Mouse (Mus musculus): ENCODE data around the gene Mthfd1l. TPM values are rescaled to one million over a fixed set of nuclear protein-coding genes. Genes with fewer than 3 reads are reported as not detected.

Mthfd1l gene
- polyA plus RNA-seq, 1 experiment from 2014 or later = 11.2 TPM

DNA sequence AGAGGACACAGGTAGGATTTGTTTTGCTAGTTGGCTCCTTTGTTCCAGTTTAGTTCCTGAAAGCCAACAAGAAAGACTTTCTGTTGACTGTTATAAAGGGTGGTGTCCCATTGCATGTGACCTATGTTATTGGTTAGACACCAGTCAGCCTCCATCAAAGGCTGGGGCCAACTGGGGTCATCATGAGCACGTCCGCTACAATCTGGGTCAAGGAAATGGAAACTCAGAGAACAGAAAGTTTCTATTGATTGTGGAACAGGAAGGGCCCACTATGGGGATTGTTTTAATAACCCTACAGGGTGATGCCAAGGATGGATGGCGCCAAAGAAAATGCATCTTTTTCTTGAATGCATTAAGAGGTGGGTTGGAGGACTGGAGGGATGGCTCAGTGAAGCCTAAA, 166.6 kb downstream of the Mthfd1l start:
- Histone ChIP-seq H3K4me3 (replicated peaks) (no peak overlapping the region), H3K9me3 (no peaks in the 10 kb centered on the region), H3K27me3 (no peaks in the 10 kb centered on the region), H3K4me1 (peaks cover 4% of the 10 kb centered on the region; the same call in 1 of the 2 replicates), H3K36me3 (replicated peaks) (no peaks in the 10 kb centered on the region), H3K4me2 (no peak overlapping the region), H3K9ac (no peak overlapping the region), H3K27ac (no peak overlapping the region)
- WGBS = 71% methylated on average over 3 of the region's 3 CpGs
- no peak for ATAC-seq (ENCODE audit: low FRiP score)

DNA sequence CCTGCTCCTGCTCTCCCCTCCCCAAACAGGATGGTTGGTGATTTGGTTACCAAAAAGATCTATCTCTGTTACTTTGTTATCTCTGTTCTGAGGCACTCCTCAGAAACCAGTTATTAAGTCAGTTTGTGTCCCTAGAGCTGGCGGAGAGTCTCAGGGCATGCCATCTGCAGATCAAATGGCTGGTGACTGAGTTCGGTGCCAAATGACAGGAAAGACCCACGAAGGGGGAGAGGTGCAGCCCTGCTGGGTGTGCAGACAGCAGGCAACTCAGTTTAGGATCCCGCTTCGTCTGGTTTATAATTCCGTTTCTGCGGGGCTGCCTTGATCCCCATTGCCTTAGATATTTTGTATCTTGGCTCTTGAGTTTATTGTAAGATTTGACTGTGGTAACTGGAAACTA, 168.8 kb downstream of the Mthfd1l start:
- 80% methylated on average over 7 of the region's 7 CpGs for WGBS

DNA sequence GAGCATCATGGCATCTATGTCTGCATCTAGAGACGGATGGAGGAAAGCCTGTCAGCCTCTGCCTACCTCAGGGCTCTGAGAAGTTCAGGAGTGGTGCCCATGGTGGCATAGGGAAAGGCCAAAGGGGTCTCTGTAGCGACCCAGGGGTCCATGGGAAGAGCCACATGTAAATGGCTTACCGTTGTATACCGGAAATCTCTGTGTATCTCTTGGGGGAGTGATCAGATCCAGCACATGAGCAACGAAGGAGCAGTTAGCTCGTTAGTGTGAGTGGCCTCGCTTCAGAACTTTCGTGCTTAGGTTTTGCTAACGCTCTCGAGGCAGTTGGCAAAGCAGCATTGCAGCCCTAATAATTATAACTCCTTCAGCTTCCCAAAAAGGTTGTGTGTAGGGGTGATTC, 169.9 kb downstream of the Mthfd1l start:
- no peak overlapping the region for H3K27ac ChIP-seq
- H3K4me3 ChIP-seq (replicated peaks) = no peak overlapping the region
- no peak overlapping the region for H3K9ac ChIP-seq
- peaks cover 8% of the 10 kb centered on the region; the same call in 1 of the 2 replicates for H3K4me1 ChIP-seq
- WGBS = 54% methylated on average over 10 of the region's 10 CpGs
- H3K9me3 ChIP-seq = no peaks in the 10 kb centered on the region
- H3K4me2 ChIP-seq = no peak overlapping the region
- no peaks in the 10 kb centered on the region for H3K27me3 ChIP-seq
- no peaks in the 10 kb centered on the region for H3K36me3 ChIP-seq (replicated peaks)
- no peak for ATAC-seq (ENCODE audit: low FRiP score)

More for the DNA sequence above, 168.8 kb downstream of the Mthfd1l start:
- no peak overlapping the region for H3K4me3 ChIP-seq (replicated peaks)
- H3K9ac ChIP-seq = no peak overlapping the region
- no peak overlapping the region for H3K27ac ChIP-seq
- H3K9me3 ChIP-seq = no peaks in the 10 kb centered on the region
- H3K36me3 ChIP-seq (replicated peaks) = no peaks in the 10 kb centered on the region
- H3K4me2 ChIP-seq = no peak overlapping the region
- no peaks in the 10 kb centered on the region for H3K27me3 ChIP-seq
- ATAC-seq (ENCODE audit: low FRiP score) = no peak
- peaks cover 8% of the 10 kb centered on the region; the same call in 1 of the 2 replicates for H3K4me1 ChIP-seq

DNA sequence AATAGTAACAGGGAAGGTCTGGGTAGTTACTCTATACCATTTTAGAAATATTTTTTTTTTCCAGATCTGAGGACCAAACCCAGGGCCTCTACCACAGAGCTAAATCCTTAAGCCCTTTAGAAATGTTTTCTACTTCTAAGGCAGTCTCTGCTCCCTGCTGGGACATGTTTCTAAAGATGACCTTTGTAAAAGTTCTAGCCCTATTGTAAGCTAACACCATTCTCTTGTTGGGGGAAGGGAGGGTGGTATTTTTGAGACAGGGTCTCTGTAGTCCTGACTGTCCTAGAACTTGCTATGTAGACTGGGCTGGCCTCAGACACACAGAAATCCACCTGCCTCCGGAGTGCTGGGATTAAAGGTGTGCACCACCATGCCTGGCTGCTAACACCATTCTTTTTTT, 170.5 kb downstream of the Mthfd1l start:
- no peak overlapping the region for H3K9ac ChIP-seq

DNA sequence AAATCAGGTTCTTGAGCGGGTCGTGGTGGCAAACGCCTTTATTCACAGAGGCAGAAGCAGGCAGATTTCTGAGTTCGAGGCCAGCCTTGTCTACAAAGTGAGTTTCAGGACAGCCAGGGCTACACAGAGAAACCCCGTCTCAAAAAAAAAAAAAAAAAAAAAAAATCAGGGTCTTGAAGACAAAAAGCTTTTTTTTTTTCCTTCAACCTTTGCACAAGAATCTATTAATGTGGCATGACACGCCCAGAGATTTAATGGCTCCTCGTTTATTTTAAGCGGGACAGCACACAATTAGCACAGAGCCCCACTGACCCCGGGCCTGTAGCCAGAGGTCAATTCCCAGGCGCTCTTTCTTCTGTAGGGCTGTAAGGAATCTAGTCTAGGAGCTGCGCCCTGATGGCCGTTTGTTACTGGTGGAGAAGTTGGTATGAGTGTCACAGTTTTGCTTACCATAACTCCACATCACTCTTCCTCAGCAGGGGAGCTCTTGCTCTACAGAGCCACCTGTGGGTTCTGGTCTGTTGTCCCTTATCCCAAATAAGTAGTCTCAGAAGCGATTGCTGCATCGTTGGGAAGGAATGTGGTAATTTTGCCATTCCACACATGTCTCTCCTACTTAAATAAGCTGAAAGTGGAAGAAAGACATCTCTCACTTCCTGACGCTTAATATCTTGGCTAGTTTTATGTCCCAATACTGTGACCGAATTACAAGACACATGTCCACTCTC, 172.3 kb downstream of the Mthfd1l start:
- Histone ChIP-seq H3K4me1 (peaks cover 8% of the 10 kb centered on the region; the same call in 1 of the 2 replicates), H3K4me3 (replicated peaks) (no peak overlapping the region), H3K9ac (no peak overlapping the region), H3K36me3 (replicated peaks) (no peaks in the 10 kb centered on the region), H3K27me3 (no peaks in the 10 kb centered on the region), H3K27ac (no peak overlapping the region), H3K4me2 (no peak overlapping the region), H3K9me3 (no peaks in the 10 kb centered on the region)
- 64% methylated on average over 16 of the region's 16 CpGs for WGBS
- ATAC-seq (ENCODE audit: low FRiP score) = no peak

More for the DNA sequence above, 170.5 kb downstream of the Mthfd1l start:
- Histone ChIP-seq H3K4me3 (replicated peaks) (no peak overlapping the region), H3K4me2 (no peak overlapping the region), H3K27ac (no peak overlapping the region), H3K4me1 (peaks cover 8% of the 10 kb centered on the region; the same call in 1 of the 2 replicates), H3K36me3 (replicated peaks) (no peaks in the 10 kb centered on the region), H3K9me3 (no peaks in the 10 kb centered on the region), H3K27me3 (no peaks in the 10 kb centered on the region)
- 70% methylated on average over 1 of the region's 1 CpGs for WGBS
- no peak for ATAC-seq (ENCODE audit: low FRiP score)

DNA sequence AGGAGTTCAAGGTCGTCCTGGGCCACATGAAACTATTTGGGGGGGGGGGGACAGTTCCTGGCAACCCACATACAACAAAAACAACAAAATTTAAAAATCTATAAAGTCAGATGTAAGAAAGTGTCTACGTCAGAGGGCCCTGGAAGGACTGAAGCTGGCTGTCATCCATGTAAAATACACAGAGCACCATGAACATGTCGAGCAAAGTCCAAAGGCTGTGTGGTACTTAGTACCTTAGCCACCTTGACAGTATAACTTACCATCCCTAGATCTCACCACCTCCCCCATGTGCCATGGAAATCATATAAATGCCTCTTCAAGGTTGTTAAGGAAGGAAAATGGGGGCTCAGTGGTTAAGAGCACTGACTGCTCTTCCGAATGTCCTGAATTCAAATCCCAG, 174.0 kb downstream of the Mthfd1l start:
- H3K27me3 ChIP-seq = no peaks in the 10 kb centered on the region
- no peak overlapping the region for H3K27ac ChIP-seq
- WGBS = 92% methylated on average over 4 of the region's 4 CpGs
- no peak for ATAC-seq (ENCODE audit: low FRiP score)
- H3K9ac ChIP-seq = no peak overlapping the region
- H3K4me3 ChIP-seq (replicated peaks) = no peak overlapping the region
- no peaks in the 10 kb centered on the region; the same call in 1 of the 2 replicates for H3K36me3 ChIP-seq (replicated peaks)
- no peak overlapping the region for H3K4me2 ChIP-seq
- peaks cover 8% of the 10 kb centered on the region; the same call in 1 of the 2 replicates for H3K4me1 ChIP-seq
- H3K9me3 ChIP-seq = no peaks in the 10 kb centered on the region

DNA sequence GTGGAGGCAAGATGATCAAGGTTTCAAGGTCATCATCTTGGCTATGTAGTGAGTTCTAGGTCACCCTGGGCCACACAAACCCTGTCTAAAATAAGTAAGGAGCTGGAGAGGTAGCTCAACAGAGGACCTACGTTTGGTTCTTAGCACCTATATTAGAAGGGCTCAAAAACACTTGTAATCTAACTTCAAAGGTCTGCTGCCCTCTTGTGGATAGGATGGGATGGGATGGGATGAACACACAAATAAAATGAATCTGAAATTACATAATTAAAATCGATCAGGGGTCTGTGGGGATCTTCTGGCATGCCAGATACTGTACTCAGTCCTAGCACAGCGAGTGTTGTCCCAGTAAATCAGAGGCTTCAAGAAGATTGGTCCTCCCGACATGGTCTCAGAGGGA, 178.2 kb downstream of the Mthfd1l start:
- no peak for ATAC-seq (ENCODE audit: low FRiP score)
- H3K4me1 ChIP-seq = no peaks in the 10 kb centered on the region
- 84% methylated on average over 4 of the region's 4 CpGs for WGBS
- no peak overlapping the region for H3K27ac ChIP-seq
- H3K9ac ChIP-seq = no peak overlapping the region
- H3K9me3 ChIP-seq = no peaks in the 10 kb centered on the region
- no peaks in the 10 kb centered on the region for H3K27me3 ChIP-seq
- no peak overlapping the region for H3K4me2 ChIP-seq
- no peak overlapping the region for H3K4me3 ChIP-seq (replicated peaks)
- peaks cover 2% of the 10 kb centered on the region; the same call in 1 of the 2 replicates for H3K36me3 ChIP-seq (replicated peaks)

DNA sequence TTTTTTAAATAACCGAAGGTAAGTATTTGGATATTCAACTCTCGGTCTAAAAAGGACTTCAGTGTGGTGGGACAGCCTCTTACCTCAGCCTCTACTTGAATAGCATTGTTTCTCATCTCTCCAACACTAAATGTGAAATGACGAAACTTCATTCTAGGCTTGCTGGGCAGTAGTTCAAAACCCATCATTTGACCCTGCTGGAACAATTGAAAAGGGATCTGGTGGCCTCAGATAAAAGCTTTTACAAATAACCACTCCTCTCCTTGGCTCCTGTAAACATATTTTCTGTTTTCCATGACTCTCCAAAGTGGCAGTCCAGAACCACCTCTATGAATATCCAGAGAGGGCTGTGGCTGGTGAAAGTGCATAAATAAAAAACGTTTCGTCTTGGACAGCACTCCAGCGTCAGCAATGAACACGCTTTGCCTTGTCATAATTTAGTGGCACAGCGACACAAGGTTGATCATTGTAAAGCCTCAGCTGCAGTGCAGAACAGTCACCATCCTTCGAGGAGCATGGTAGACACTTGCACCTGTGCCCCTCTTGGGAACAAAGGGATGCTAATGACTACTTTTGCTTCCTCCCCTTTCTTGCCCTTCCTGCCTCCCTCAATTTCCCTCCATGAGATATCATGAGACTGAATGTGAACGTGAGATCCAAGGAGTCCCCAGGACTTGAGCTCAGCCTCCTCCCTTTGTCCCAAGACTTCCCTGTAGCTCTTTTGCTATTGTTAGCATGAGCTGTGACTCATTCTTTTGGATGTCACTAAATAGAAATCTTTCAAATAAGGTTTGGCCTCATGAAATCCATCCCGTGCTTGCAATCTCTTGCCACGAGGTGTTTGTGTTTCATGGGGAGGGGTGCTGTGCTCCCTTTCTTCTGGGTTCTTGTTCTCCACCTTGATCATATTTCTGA, 179.2 kb downstream of the Mthfd1l start:
- Histone ChIP-seq H3K4me1 (no peaks in the 10 kb centered on the region), H3K9me3 (no peaks in the 10 kb centered on the region), H3K4me3 (replicated peaks) (no peak overlapping the region), H3K27ac (no peak overlapping the region), H3K9ac (no peak overlapping the region), H3K27me3 (no peaks in the 10 kb centered on the region), H3K4me2 (no peak overlapping the region), H3K36me3 (replicated peaks) (peaks cover 2% of the 10 kb centered on the region; the same call in 1 of the 2 replicates)
- no peak for ATAC-seq (ENCODE audit: low FRiP score)
- 84% methylated on average over 12 of the region's 12 CpGs for WGBS

DNA sequence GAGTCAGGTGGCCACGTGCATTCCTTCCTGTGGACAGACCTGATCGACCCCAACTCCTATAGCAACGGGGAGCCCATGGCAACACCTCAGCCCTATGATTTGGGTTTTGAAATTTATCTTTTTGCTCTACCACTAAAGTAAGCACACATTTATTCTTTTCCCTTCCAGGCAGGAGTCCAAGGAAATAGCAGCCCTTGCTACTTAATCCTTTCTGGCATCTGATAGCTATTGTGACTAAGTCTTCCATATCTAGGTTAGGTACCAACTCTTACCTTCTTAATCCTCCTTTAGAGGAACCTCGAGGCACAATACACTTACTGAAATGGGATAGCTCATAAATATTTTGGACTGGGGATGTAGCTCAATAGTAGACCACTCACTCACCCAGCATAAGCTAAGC, 180.1 kb downstream of the Mthfd1l start:
- H3K36me3 ChIP-seq (replicated peaks) = peaks cover 2% of the 10 kb centered on the region; the same call in 1 of the 2 replicates
- ATAC-seq (ENCODE audit: low FRiP score) = no peak
- no peaks in the 10 kb centered on the region for H3K27me3 ChIP-seq
- WGBS = 90% methylated on average over 4 of the region's 4 CpGs
- H3K4me1 ChIP-seq = no peaks in the 10 kb centered on the region
- H3K4me2 ChIP-seq = no peak overlapping the region
- H3K27ac ChIP-seq = no peak overlapping the region
- H3K9ac ChIP-seq = no peak overlapping the region
- H3K4me3 ChIP-seq (replicated peaks) = no peak overlapping the region
- H3K9me3 ChIP-seq = no peaks in the 10 kb centered on the region

DNA sequence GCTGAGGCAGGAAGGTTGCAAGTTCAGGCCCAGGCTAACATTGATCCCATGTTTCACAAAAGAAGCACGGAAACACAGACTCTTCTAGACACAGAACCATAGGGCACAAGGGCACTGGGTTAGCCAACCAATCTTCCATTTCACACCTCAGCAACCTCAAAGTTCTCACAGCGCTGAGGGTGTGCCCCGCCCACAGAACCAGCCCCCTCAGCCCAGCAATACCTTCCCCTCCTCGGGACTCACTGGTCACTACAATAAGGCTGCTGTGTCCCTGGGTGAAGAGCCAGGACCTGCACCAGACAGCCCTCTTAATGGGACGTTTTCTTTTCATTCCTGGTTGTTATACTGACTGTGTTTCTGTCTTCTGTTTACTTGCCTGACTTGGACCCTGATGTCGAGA, 181.1 kb downstream of the Mthfd1l start:
- Histone ChIP-seq H3K27ac (no peak overlapping the region), H3K27me3 (no peaks in the 10 kb centered on the region), H3K4me3 (replicated peaks) (no peak overlapping the region), H3K9ac (no peak overlapping the region), H3K4me2 (no peak overlapping the region), H3K4me1 (no peaks in the 10 kb centered on the region), H3K9me3 (no peaks in the 10 kb centered on the region), H3K36me3 (replicated peaks) (peaks cover 2% of the 10 kb centered on the region; the same call in 1 of the 2 replicates)
- ATAC-seq (ENCODE audit: low FRiP score) = no peak
- WGBS = 82% methylated on average over 6 of the region's 6 CpGs

DNA sequence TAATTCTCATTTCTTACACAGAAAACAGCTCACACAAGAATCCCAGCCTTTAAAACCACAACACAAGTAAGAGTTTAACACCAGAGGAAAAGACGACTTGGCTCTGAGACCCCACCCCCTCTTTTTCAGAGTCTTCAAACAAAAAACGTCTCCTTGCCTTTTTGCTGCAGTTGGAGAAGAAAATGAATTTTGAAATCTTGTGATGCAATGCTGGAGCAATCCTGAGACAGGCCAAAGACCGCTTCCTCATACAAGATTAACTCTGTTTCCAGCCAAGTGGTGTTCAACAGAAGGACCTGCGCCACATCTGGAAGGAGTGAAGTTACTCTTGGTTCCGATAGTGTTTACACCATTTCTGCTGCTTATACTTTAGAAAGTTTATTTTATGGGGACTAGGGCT, 182.6 kb downstream of the Mthfd1l start:
- H3K4me3 ChIP-seq (replicated peaks) = no peak overlapping the region
- H3K27me3 ChIP-seq = no peaks in the 10 kb centered on the region
- no peak overlapping the region for H3K4me2 ChIP-seq
- H3K36me3 ChIP-seq (replicated peaks) = peaks cover 2% of the 10 kb centered on the region; the same call in 1 of the 2 replicates
- H3K9ac ChIP-seq = no peak overlapping the region
- no peaks in the 10 kb centered on the region for H3K9me3 ChIP-seq
- no peak for ATAC-seq (ENCODE audit: low FRiP score)
- no peaks in the 10 kb centered on the region for H3K4me1 ChIP-seq
- no peak overlapping the region for H3K27ac ChIP-seq
- 89% methylated on average over 5 of the region's 5 CpGs for WGBS

DNA sequence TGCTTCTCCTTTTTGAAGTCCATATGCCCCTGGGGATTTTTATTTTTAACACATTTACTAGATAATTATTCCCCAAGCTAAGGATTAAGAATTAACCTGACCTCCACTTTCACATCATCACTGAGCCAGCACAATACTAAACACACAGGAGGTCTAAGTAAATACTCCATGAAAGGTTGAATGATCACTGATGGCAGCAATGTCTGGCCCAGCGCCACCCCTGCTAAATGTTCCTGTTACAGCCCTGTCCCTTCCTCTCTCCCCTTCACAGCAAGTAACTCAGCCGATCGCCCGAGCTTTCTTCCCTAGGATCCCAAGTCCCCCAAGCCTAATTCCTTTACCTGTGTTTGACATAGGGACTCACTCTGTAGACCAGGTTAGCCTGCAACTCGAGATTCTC, 185.6 kb downstream of the Mthfd1l start:
- Histone ChIP-seq H3K4me1 (peaks cover 5% of the 10 kb centered on the region; the same call in 1 of the 2 replicates), H3K4me2 (no peak overlapping the region), H3K27ac (no peak overlapping the region), H3K9ac (no peak overlapping the region), H3K4me3 (replicated peaks) (no peak overlapping the region), H3K9me3 (no peaks in the 10 kb centered on the region), H3K27me3 (no peaks in the 10 kb centered on the region), H3K36me3 (replicated peaks) (0 out of 2 replicates have a peak, but pooled peaks cover 2% of the 10 kb centered on the region)
- WGBS = 87% methylated on average over 5 of the region's 5 CpGs
- no peak for ATAC-seq (ENCODE audit: low FRiP score)
